Mouse (Mus musculus) MEL (cell line): ENCODE data around the gene 6330409D20Rik. TPM values are rescaled to one million over a fixed set of nuclear protein-coding genes. Genes with fewer than 3 reads are reported as not detected.

ENCODE experiments used
- DNase-seq: peaks from one replicate; pipeline ENCODE4 v3.0.0; 2011; ENCODE audit warnings: low read depth, low spot score
- H3K27ac ChIP-seq: 2 replicates; pipeline ENCODE4 v1.5.1; 2012; ENCODE audit warnings: low read depth, mild to moderate bottlenecking, control low read depth, low read length, moderate library complexity; ENCODE audit not compliant: control insufficient read depth
- H3K27me3 ChIP-seq, 2 experiments: fragments of 150-350 bp in 1 of 2; sonication (generic) in 1 of 2; 2 replicates each; pipeline ENCODE4 v1.6.1; 2012; ENCODE audit warnings: low read length in 2 of 2, mild to moderate bottlenecking in 2 of 2, improper control_type of control experiment in 1 of 2, moderate library complexity in 1 of 2; ENCODE audit not compliant: insufficient read depth in 2 of 2, control insufficient read depth in 1 of 2
- H3K36me3 ChIP-seq, 2 experiments: 2 replicates each; pipeline ENCODE4 v1.6.1; 2012 to 2014; ENCODE audit warnings: low read length in 2 of 2, improper control_type of control experiment in 1 of 2, inconsistent platforms in 1 of 2, mild to moderate bottlenecking in 1 of 2; ENCODE audit not compliant: insufficient read depth in 2 of 2, control insufficient read depth in 1 of 2
- H3K4me1 ChIP-seq, 2 experiments: fragments of 150-350 bp in 1 of 2; sonication (generic) in 1 of 2; 2 replicates each; pipeline ENCODE4 v1.6.1; 2012; ENCODE audit warnings: low read length in 2 of 2, improper control_type of control experiment in 1 of 2, mild to moderate bottlenecking in 1 of 2; ENCODE audit not compliant: insufficient read depth in 2 of 2, control insufficient read depth in 1 of 2
- H3K4me3 ChIP-seq, 2 experiments: fragments of 150-350 bp in 1 of 2; sonication (generic) in 1 of 2; 2 replicates each; pipeline ENCODE4 v1.5.1; 2012; ENCODE audit warnings: low read depth in 2 of 2, low read length in 2 of 2, mild to moderate bottlenecking in 2 of 2, moderate library complexity in 2 of 2, control low read depth in 1 of 2, improper control_type of control experiment in 1 of 2; ENCODE audit not compliant: control insufficient read depth in 1 of 2, insufficient read depth in 1 of 2
- H3K79me2 ChIP-seq: 2 replicates; pipeline ENCODE4 v1.6.1; 2012; ENCODE audit warnings: mild to moderate bottlenecking, low read length, moderate library complexity; ENCODE audit not compliant: control insufficient read depth, poor library complexity, insufficient read depth
- H3K9ac ChIP-seq: 2 replicates; pipeline ENCODE4 v1.6.1; 2012; ENCODE audit warnings: low read depth, mild to moderate bottlenecking, control low read depth, low read length, moderate library complexity; ENCODE audit not compliant: control insufficient read depth, poor library complexity, severe bottlenecking
- H3K9me3 ChIP-seq: fragments of 150-350 bp; sonication (generic); replicated peaks from 2 replicates; pipeline ENCODE4 v1.6.1; 2012; ENCODE audit warnings: mild to moderate bottlenecking, low read length, improper control_type of control experiment, moderate library complexity; ENCODE audit not compliant: insufficient read depth
- BHLHE40 ChIP-seq: IDR thresholded peaks from 2 replicates; pipeline ENCODE4 v1.6.1; 2012; ENCODE audit warnings: low read depth, mild to moderate bottlenecking, inconsistent platforms, low read length, improper control_type of control experiment, borderline replicate concordance
- CHD2 ChIP-seq: IDR thresholded peaks from 2 replicates; pipeline ENCODE4 v1.6.1; 2011; ENCODE audit warnings: low read length, improper control_type of control experiment
- ELF1 ChIP-seq: IDR thresholded peaks from 2 replicates; pipeline ENCODE4 v1.6.1; 2014; ENCODE audit warnings: low read depth, mild to moderate bottlenecking, inconsistent platforms, low read length, improper control_type of control experiment, moderate library complexity
- GATA1 ChIP-seq: IDR thresholded peaks from 2 replicates; pipeline ENCODE4 v1.6.1; 2011; ENCODE audit warnings: low read depth, low read length, improper control_type of control experiment
- JUND ChIP-seq: IDR thresholded peaks from 2 replicates; pipeline ENCODE4 v1.6.1; 2011; ENCODE audit warnings: low read depth, mild to moderate bottlenecking, improper control_type of control experiment, low read length
- MAFK ChIP-seq: IDR thresholded peaks from 2 replicates; pipeline ENCODE4 v1.6.1; 2011; ENCODE audit warnings: low read depth, mild to moderate bottlenecking, low read length, improper control_type of control experiment, borderline replicate concordance
- MAX ChIP-seq: IDR thresholded peaks from 2 replicates; pipeline ENCODE4 v1.6.1; 2011; ENCODE audit warnings: low read length, improper control_type of control experiment
- MEF2A ChIP-seq: IDR thresholded peaks from 2 replicates; pipeline ENCODE4 v1.6.1; 2014; ENCODE audit warnings: low read depth, mild to moderate bottlenecking, inconsistent platforms, low read length, improper control_type of control experiment; ENCODE audit not compliant: poor library complexity, insufficient replicate concordance, severe bottlenecking; ENCODE audit errors: extremely low read depth
- MXI1 ChIP-seq: IDR thresholded peaks from 2 replicates; pipeline ENCODE4 v1.6.1; 2011; ENCODE audit warnings: mild to moderate bottlenecking, low read depth, low read length, improper control_type of control experiment
- MYC ChIP-seq: IDR thresholded peaks from 2 replicates; pipeline ENCODE4 v1.6.1; 2011; ENCODE audit warnings: low read depth, mild to moderate bottlenecking, low read length, improper control_type of control experiment, moderate library complexity
- NELFE ChIP-seq: IDR thresholded peaks from 2 replicates; pipeline ENCODE4 v1.6.1; 2011; ENCODE audit warnings: low read depth, low read length, improper control_type of control experiment
- POLR2A ChIP-seq, 2 experiments: IDR thresholded peaks; 2 replicates each; pipeline ENCODE4 v1.6.1; 2011 to 2012; ENCODE audit warnings: low read length in 2 of 2, mild to moderate bottlenecking in 2 of 2, control low read depth in 1 of 2, improper control_type of control experiment in 1 of 2, low read depth in 1 of 2, moderate library complexity in 1 of 2; ENCODE audit not compliant: control insufficient read depth in 1 of 2, insufficient read depth in 1 of 2, poor library complexity in 1 of 2
- POLR2AphosphoS2 ChIP-seq: IDR thresholded peaks from 2 replicates; pipeline ENCODE4 v1.6.1; 2011; ENCODE audit warnings: low read length, improper control_type of control experiment
- POLR2AphosphoS5 ChIP-seq: IDR thresholded peaks from 2 replicates; pipeline ENCODE4 v1.6.1; 2012; ENCODE audit warnings: low read depth, borderline replicate concordance, mild to moderate bottlenecking, inconsistent platforms, low read length, moderate library complexity, mixed read lengths
- RAD21 ChIP-seq: IDR thresholded peaks from 2 replicates; pipeline ENCODE4 v1.6.1; 2011; ENCODE audit warnings: mild to moderate bottlenecking, low read depth, low read length, improper control_type of control experiment
- RCOR1 ChIP-seq: IDR thresholded peaks from 2 replicates; pipeline ENCODE4 v1.6.1; 2012; ENCODE audit warnings: low read depth, mild to moderate bottlenecking, inconsistent platforms, low read length, improper control_type of control experiment
- USF1 ChIP-seq: IDR thresholded peaks from 2 replicates; pipeline ENCODE4 v1.6.1; 2014; ENCODE audit warnings: low read depth, mild to moderate bottlenecking, inconsistent platforms, low read length, improper control_type of control experiment, moderate library complexity
- USF2 ChIP-seq, 2 experiments: IDR thresholded peaks; 2 replicates each; pipeline ENCODE4 v1.6.1; 2011 to 2012; ENCODE audit warnings: improper control_type of control experiment in 2 of 2, low read length in 2 of 2, borderline replicate concordance in 1 of 2, inconsistent platforms in 1 of 2, low read depth in 1 of 2, mild to moderate bottlenecking in 1 of 2; ENCODE audit not compliant: insufficient read depth in 1 of 2
- ZC3H11A ChIP-seq: IDR thresholded peaks from 2 replicates; pipeline ENCODE4 v1.6.1; 2012; ENCODE audit warnings: low read depth, mild to moderate bottlenecking, inconsistent platforms, low read length, improper control_type of control experiment
- ZKSCAN1 ChIP-seq: IDR thresholded peaks from 2 replicates; pipeline ENCODE4 v1.6.1; 2012; ENCODE audit warnings: low read depth, mild to moderate bottlenecking, inconsistent platforms, low read length, improper control_type of control experiment, moderate library complexity
- ZMIZ1 ChIP-seq: IDR thresholded peaks from 2 replicates; pipeline ENCODE4 v1.6.1; 2012; ENCODE audit warnings: low read depth, mild to moderate bottlenecking, inconsistent platforms, low read length, improper control_type of control experiment, moderate library complexity
- ZNF384 ChIP-seq: IDR thresholded peaks from 2 replicates; pipeline ENCODE4 v1.6.1; 2012; ENCODE audit warnings: low read depth, mild to moderate bottlenecking, inconsistent platforms, low read length, improper control_type of control experiment
- polyA plus RNA-seq, 2 experiments: library from polyadenylated mRNA; stranded (reverse) in 1 of 2; unstranded in 1 of 2; fragments of >175 nt in 1 of 2; fragments of >200 nt in 1 of 2; gene quantifications; 2 replicates each; pipeline versions ENCODE4 v1.2.1 to v1.2.4; 2012; ENCODE audit warnings: low replicate concordance in 2 of 2, low read depth in 1 of 2; ENCODE audit not compliant: insufficient read length in 2 of 2, insufficient read depth in 1 of 2, missing spikeins in 1 of 2
- total RNA-seq: library from RNA; depleted of rRNA; stranded (reverse); fragments of 300-350 nt; gene quantifications from 2 replicates; pipeline ENCODE4 v1.2.3, GENCODE M21; 2012

6330409D20Rik gene
- total and polyA plus RNA-seq, 3 experiments: not detected

- Histone ChIP-seq H3K27me3 (peaks cover 0 to 3% of the 10 kb centered on the region in 2 experiments; a peak in 2 of 4 replicates), H3K27ac (no peak overlapping the region), H3K4me1 (no peaks in the 10 kb centered on the region), H3K9ac (no peak overlapping the region), H3K4me3 (no peak overlapping the region), H3K36me3 (no peaks in the 10 kb centered on the region), H3K9me3 (no peaks in the 10 kb centered on the region), H3K79me2 (no peaks in the 10 kb centered on the region)
- TF ChIP-seq ZKSCAN1 (no peak), JUND (no peak), POLR2A (IDR thresholded peaks at IDR 0.05; ENCODE audit: control insufficient read depth in 1 of 2, insufficient read depth in 1 of 2, low read depth in 1 of 2, low read length in 2 of 2, poor library complexity in 1 of 2) (no peak), USF1 (no peak), ZMIZ1 (no peak), GATA1 (no peak), BHLHE40 (no peak), POLR2AphosphoS2 (no peak), CHD2 (no peak), ZC3H11A (no peak), ZNF384 (no peak)
- no peak for DNase-seq
Measured at GRCm38 (mm10) chr2:32734480-32734879, 6.3 kb downstream of the 6330409D20Rik start.

DNA sequence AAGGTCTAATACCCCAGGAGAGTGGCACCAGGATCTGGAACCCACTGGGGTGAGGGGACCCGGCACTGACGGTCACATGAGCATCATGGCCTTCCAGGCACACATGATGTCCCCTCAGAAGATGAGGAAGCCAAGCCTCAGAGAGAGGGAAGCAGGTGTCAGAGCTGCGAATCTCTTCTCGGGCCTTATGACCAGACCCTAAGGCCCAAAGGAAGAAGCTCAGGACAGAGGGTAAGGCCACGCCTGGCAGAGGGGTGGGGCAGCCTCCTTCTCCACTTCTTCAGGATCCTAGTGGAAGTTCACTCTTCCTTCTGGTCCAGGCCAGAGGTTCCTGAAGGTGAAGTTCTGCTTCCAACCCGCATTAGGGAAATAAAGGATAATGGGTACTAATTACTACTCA, 8.1 kb downstream of the 6330409D20Rik start:
- Histone ChIP-seq H3K27ac (no peak overlapping the region), H3K4me3 (no peak overlapping the region), H3K27me3 (no peaks in the 10 kb centered on the region; a peak in 1 of 4 replicates), H3K9me3 (no peaks in the 10 kb centered on the region), H3K79me2 (no peaks in the 10 kb centered on the region), H3K36me3 (no peaks in the 10 kb centered on the region), H3K9ac (no peak overlapping the region), H3K4me1 (no peaks in the 10 kb centered on the region)
- DNase-seq: no peak
- TF ChIP-seq ZC3H11A: no peak
- TF ChIP-seq POLR2AphosphoS5: no peak
- TF ChIP-seq RCOR1: no peak
- TF ChIP-seq MEF2A: no peak
- no peak for TF ChIP-seq NELFE
- no peak for TF ChIP-seq POLR2A (IDR thresholded peaks at IDR 0.05; ENCODE audit: control insufficient read depth in 1 of 2, insufficient read depth in 1 of 2, low read depth in 1 of 2, low read length in 2 of 2, poor library complexity in 1 of 2)
- no peak for TF ChIP-seq MYC
- no peak for TF ChIP-seq CHD2
- no peak for TF ChIP-seq MAX
- no peak for TF ChIP-seq MXI1
- no peak for TF ChIP-seq RAD21
- no peak for TF ChIP-seq ELF1
- no peak for TF ChIP-seq MAFK
- TF ChIP-seq USF2 (IDR thresholded peaks at IDR 0.05; ENCODE audit: borderline replicate concordance in 1 of 2, insufficient read depth in 1 of 2, low read depth in 1 of 2, low read length in 2 of 2): no peak
- no peak for TF ChIP-seq JUND
